Mouse (Mus musculus) thymus, postnatal 36 days (tissue): ENCODE data around the gene Capns2.
A peak's percentile ranks its signal among the peaks of the same experiment; 100 is the strongest.
"Not testable (repeated sequence)": the region's sequence is repeated elsewhere in the genome, so short reads cannot be mapped to it uniquely, and the experiment has no call there.

Experiments
- DNase-seq, 2 experiments: peaks; one replicate each; pipeline ENCODE4 v3.0.0; 2022; ENCODE audit warnings: mixed read lengths in 2 of 2

The Capns2 gene

DNA sequence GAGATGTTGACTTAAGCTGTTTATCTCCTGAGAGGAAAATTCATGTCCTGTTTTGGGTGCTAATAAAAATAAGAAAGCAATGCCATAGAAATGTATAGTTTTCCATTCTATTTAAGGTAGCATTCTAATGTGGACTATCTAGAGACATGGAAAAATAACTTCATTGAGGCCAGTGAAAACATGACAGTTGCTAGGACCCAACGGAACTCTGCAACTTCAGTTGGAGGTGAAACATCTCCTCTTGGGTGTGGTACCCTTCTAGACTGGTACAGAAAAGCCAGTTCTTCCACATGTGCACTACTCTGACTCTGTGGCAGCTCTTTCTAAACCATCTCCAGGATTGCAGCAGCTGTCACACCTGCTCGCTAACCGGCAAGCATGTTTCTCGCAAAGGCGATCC is at the start of gene Capns2:
Capns2 (plus strand) TSS at position 301 of the 400 bp plus-strand sequence.
- no peak for DNase-seq

DNA sequence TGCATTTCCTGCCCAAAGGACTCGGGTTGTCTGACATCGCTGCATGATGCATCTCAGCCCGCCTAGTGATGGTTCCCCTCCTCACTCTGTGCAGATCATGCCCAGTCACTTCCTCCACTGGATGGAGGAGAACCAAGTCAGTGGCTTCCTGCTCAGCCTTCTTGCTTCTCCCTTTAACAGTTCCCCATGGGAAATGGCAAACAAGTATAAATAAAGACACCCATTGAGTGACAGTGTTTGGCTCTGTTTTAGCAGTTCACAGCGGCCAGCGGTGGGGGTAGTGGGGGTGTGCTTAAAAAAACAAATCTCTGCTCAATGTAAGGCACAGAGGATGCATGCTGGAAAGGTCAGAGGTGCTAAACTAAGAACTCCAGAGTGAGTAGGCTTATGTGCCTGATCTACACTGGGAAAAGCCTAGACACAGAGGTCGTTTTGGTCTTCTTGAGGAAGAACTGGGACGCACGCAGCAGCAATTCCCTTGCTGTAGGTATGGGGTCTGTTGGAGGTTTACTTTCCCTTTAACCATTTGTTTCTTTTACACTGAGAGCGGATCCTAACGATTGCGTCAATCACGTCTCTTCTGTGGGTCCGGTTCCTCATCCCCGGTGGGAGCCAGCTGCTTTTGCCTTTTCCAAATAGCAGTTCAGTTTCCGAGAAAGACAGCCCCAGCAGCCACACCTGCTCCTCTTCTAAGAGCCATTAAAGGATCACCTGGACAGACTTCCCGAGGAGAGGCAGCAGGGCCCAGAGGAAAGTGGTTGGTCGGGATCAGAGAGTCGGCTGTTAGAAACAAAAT is 47.8 kb upstream of the Capns2 start:
- no peak for DNase-seq

GRCm38 (mm10) chr8:92854673-92855072 is 46.5 kb upstream of the Capns2 start:
- no peak for DNase-seq

DNA sequence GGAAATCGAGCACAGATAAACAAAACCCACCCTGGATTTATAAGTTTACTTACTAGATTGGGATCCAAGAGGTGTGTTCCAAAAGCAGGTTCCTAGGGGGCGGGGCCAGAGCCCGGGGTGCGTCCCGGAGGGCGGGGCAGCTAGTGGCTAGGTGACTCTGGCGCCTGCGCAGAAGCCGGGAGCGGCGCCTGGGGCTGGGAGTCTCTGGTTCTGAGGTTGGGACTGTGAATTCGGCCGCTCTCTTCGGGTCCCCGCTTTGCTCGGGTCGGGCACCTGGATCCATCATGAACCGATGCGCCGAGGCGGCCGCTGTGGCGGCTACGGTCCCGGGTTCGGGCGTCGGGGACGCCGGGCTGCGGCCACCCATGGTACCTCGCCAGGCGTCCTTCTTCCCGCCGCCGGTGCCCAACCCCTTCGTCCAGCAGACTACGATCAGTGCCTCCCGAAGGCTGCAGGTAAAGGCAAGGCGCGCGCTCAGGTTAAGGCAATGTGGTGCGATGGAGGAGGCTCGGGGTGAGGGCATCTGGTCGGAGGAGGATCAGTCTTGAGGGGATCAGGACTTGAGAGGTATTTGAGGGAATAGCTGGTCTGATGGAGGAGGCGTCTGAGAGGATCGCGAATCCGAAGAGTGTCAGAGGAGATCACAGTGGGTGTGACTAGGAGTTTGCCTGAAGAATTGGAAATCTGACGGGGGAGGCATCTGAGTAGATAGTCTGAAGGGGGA is 45.9 kb upstream of the Capns2 start, which contains the start of gene Lpcat2:
Lpcat2 (plus strand) TSS at position 169 of the 724 bp plus-strand sequence.
- peak; percentile 44 to 45 for DNase-seq

DNA sequence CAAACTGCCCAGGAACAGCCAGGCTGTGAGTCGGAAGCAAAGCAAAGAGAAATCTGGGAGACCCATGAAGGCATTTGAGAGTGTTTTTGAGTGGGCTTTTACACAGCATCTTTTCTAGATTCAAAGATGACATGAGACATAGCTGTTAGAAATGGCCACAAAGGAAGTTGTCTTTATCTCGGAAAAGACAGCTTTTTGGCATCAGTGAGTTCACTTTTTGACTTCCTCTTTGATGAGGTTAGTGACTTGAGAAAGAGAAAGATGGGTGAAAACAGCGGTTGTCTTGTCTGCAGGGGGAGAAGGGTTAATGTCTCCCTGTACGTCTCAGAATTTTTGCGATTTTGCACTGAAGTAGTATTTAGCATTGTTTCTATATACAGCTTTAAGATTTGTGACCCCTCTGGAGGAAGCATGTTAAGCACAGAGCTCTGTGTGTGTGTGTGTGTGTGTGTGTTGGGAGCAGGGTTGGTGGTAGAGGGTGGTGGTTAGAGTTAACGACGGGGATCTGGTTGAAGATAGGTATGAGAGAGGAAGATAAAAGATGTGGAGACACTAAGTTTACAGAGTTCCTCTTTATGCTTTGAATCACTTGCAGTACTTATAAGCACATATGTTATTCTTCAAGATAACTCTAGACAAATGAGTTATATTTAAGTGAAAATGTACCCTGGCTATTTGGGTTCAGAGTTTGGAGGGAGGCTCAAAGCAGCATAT is 44.8 kb upstream of the Capns2 start:
- DNase-seq, result no peak

- no peak for DNase-seq
These were observed 42.6 kb upstream of the Capns2 start for GRCm38 (mm10) chr8:92858475-92859182.

- no peak for DNase-seq
These were observed 39.2 kb upstream of the Capns2 start for GRCm38 (mm10) chr8:92861977-92862376.

DNA sequence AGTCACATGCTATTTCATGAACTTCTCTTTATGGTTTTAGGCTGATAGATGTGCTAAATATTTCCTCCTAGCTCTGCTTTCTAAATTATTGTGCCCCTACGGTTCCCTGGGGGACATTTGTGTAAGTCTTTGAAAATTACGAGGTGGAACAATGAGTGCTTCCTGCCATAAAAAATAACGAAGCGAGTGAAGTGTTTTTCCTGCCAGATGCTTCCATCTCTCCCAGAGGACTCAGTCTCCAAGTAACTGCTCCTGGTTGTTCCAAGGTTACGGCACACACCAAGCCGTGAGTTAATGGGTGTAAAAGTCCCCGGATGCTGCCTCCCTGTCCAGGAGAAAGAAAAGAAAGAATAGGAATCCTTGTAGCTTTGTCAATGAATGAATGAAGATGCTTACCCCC is 30.9 kb upstream of the Capns2 start:
- DNase-seq, result no peak

DNA sequence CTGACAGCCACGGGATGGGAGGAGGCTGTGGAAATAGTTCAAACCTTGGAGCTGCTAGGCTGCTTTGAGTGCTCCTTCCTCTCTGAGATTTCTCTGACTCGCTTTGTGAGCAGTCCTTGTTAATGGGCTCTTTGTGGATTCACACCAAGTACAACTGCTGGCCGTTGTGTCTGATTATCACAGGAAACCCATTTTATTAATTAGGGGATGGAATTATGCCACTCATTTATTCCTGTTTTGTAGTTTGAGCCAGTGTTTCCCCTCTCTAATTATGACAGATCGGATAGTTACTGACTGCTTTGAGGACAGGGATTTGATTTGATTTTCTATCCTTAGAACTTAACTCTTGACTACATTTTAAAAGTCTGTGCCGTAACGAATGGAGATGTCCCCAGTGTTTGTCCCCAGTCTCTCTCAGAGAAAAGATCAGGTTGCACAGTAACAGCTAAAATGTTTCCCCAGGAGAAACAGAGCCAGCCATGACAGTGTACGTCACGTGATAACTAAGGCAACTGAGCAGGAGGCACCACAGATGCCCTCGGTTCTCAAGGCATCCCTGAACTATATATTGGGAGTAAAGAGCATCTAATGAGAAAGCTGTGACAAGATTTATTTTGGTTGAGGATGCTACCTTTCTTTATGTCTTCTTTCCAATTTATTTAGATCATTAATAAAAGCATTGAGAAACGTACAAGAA is 29.0 kb upstream of the Capns2 start:
- DNase-seq, result no peak

DNA sequence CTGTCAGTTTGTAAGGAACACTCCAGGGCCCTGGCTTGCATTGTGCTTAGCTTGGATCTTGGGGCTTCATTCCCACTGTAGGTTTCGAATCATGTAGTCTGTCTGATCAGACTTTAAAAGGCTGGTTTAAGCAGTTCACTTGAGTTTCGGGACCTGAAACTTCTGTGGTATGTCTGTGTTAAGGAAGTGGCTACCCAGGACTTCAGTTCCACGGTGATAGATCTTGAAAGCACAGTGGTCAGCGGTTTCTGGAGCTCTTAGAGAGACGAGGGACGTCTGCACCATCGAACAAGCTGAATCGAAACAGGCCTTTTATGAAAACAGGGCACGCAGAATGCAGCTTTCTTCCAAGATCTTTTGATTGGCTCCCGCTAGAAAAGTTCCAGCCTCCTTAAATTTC is 25.4 kb upstream of the Capns2 start:
- DNase-seq, result no peak

- DNase-seq, result no peak
These were observed 20.0 kb upstream of the Capns2 start for GRCm38 (mm10) chr8:92881247-92881646.

DNA sequence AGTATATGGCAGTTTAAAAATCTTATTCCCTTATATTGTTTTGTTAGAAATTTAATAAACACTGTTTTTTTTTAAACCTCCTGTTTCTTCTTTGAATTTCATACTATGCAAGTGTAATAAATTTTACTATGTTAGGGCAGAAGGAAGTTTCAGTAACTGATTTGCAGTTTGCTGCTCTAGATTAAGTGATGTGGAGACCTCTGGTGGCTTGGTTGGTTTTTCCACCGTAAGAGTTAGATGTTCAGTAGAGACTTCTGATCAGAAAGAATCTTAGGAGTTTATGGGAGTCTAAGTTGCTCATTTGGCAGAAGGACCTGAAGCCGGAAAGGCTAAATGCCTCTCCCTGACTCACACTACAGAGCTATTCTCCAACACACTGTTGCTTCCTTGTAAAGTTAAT is 17.4 kb upstream of the Capns2 start:
- no peak for DNase-seq

DNA sequence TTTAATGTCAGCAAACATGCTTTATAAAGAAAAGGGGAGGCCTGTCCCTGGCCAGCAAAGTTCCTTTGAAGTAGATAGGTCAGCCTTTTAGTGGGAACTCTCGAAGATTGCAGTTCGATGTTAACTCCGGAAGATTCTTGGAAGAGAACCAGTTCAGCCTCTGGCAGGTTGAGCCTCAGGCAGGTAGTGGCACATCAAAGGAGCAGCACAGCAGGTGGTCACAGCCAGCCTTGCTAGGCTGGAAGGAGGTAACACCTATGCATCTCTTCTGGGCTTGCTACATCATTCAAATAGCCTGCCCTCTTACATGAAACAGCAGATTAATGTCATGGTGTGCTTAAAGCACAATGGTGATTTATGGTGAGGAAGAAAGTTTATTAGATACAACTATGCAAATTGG is 9.0 kb upstream of the Capns2 start:
- not testable (repeated sequence) for DNase-seq

- no peak for DNase-seq
These were observed 7.3 kb upstream of the Capns2 start for GRCm38 (mm10) chr8:92893870-92894269.

DNA sequence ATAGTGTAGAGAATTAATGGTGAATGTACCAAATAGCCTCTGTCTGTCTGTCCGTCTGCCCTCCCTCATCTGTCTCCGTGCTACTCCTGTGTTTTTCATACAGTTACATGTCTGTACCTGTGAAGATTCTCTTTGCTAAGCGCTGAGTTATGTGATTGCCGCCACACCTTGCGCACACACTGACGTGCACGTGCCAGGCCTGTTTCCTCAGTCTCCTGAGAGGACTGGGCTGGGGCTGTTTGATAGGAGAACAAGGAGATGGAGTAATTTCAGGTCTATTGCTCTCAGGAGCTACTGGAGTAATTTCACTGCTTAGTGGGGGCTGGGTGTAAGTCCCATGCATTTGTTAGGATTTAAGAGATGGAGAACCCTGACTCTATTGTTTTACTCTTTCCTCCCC is 6.2 kb upstream of the Capns2 start:
- DNase-seq, result no peak

GRCm38 (mm10) chr8:92896056-92896455 is 5.2 kb upstream of the Capns2 start:
- no peak for DNase-seq

DNA sequence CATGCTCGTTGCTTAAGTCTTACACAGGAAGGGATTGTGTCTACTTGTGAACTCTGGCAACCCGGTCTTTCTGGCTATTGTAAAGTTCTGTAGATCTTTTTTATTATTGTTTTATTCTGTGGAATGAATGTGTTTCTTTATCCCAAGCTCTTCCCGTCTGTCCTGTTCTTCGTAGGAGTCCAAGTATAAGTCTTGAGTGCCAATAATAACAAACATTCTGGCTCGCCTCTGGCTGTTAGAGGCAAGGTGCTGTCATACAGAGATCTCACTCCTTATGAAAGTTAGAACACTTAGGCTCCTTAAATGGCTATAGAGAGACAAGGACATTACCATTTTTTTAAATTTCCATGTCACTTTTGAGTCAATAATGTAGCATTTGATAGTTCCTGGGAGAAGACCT is 4.6 kb upstream of the Capns2 start:
- no peak for DNase-seq

DNA sequence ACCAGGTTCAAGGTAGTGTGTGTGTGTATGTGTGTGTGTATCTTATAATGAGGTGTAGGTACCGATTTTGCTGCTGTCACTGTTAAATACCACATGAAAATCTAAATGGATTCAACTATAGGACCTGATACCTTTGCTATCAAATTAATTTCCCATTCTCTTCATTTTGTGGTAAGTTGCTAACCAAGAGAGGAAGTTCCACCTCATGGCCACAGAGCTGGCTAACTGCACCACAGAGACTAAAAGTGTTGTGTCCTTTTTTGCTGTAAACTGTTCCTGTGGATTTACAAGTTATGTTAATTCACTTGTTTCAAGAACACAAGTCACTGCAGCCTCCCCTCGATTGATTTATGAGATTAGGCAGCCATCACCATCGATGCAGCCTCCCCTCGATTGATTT is 3.4 kb upstream of the Capns2 start:
- no peak for DNase-seq

DNA sequence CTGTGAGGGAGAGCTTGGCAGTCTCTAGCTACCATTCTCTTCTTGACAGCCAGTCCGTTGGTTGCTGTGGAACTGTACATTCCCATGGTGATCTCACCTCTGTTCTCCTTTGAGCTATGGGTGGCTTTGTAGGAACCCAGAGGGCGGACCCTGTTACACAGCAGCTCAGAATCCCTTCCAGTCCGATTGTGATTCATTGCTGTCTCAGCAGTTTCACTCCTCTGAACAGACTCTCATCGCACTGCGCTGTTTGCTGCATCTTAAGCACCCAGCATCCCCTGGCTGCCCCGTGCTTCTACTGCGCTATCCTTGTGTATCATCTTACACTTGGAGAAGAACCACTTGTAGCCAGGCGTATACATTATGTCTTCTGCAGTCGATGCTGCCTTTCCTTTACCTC is 1.6 kb upstream of the Capns2 start:
- DNase-seq, result no peak

DNA sequence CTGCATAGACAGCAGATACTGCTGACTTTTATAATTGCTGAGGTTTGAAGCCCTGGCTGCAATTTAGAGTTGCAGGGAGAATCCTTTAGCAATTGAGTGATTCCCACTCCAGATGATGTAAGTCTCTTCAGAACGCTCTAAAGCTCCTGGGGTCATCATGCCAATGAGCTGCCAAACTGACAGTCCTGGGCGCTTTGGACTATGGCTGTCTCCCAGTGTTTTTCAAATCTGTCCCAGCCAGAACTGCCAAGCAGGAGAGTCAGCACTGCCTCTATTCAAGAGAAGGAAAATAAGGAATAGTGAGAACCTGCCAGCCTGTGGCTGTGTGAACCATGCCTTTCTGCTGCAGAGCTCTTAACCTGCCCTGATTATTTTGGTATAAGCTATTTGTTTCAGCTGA is 1.8 kb downstream of the Capns2 start:
- DNase-seq, result no peak

DNA sequence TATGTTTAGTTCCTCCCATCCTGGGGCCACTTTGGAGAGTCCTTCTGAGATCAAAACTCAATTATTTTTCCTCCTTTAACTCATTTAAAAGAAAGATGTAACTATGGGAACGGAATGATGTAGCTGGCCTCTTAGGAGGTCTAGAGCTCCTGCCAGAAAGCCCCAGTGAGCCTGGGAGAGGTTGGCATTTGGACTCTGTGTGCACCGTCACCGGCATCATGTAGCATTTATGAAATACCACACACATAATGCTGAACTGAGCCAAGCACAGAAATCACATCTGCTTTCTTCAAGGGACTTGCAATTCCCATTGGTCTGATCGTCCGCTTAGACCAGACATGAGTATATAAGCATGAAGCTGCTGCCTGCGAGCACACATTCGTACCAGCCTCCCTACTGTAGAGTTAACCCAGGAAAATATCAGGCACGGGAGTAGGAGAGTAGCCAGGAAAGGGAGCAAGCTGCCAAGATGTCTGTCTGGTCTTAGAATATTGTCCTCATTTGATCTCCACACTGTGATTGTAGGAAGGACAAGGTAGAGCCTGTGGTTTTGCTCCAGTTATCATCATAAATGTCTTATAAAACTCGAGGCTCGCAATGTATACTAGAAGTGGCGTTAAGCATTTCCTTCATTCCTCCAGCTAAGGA is 2.4 kb downstream of the Capns2 start:
- DNase-seq, result no peak

DNA sequence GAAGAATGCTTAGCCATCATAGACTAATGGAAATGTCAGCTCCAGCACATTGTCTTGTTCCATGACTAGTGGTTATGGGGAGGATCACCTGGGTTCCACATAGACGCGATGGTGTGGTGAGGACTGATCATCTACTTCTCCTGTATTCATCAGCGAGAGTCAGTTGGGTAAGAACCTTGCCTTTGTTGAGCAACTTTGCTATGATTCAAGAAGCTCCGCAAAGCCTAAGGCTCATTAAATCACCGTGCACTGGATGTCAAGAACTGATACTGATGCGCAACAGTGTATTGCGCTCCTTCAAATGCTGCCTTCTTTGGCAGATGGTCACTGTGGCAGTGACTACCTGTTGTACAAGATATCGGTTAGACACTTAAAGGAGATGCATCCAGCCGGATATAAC is 5.3 kb downstream of the Capns2 start:
- no peak for DNase-seq
